Mouse (Mus musculus) heart, embryonic 10.5 days (tissue): Measurements from ENCODE around the gene Ppp1r9b. TPM values are rescaled to one million over a fixed set of nuclear protein-coding genes. Genes with fewer than 3 reads are reported as not detected.
"Not testable (repeated sequence)": the region's sequence is repeated elsewhere in the genome, so short reads cannot be mapped to it uniquely, and the experiment has no call there.

Experiments used
- DNase-seq: peaks from one replicate; pipeline ENCODE4 v3.0.0-alpha.2; 2017; ENCODE audit warnings: low spot score
- H3K27ac ChIP-seq: fragments of 300-500 bp; sonication (generic); 2 replicates; pipeline ENCODE4 v1.5.1; 2016; ENCODE audit warnings: mild to moderate bottlenecking
- H3K27me3 ChIP-seq: fragments of 300-500 bp; sonication (generic); 2 replicates; pipeline ENCODE4 v1.6.1; 2016; ENCODE audit warnings: mild to moderate bottlenecking; ENCODE audit not compliant: poor library complexity, insufficient read depth, severe bottlenecking
- H3K36me3 ChIP-seq: fragments of 300-500 bp; sonication (generic); 2 replicates; pipeline ENCODE4 v1.6.1; 2016; ENCODE audit warnings: mild to moderate bottlenecking, moderate library complexity
- H3K4me1 ChIP-seq: fragments of 300-500 bp; sonication (generic); 2 replicates; pipeline ENCODE4 v1.6.1; 2016; ENCODE audit warnings: mild to moderate bottlenecking
- H3K4me3 ChIP-seq: fragments of 300-500 bp; sonication (generic); 2 replicates; pipeline ENCODE4 v1.5.1; 2016; ENCODE audit warnings: mild to moderate bottlenecking, moderate library complexity
- H3K9me3 ChIP-seq: fragments of 300-500 bp; sonication (generic); 2 replicates; pipeline ENCODE4 v1.6.1; 2016; ENCODE audit warnings: mild to moderate bottlenecking, moderate library complexity
- WGBS: fragments of 180-500 bp; shearing (Covaris S2); methylation state at CpG from one replicate; pipeline ENCODE4 v1.1.7; 2016; 5-methylcytosine and 5-hydroxymethylcytosine counted together
- polyA plus RNA-seq: library from polyadenylated mRNA; unstranded; fragments of >200 nt; fragmentation: Nextera tagmentation; extraction: Ambion mirVana; gene quantifications from 2 replicates; pipeline ENCODE4 v1.2.1, GENCODE M21; 2016

Ppp1r9b gene
- polyA plus RNA-seq, 1 experiment from 2014 or later, result 12.5 TPM

DNA sequence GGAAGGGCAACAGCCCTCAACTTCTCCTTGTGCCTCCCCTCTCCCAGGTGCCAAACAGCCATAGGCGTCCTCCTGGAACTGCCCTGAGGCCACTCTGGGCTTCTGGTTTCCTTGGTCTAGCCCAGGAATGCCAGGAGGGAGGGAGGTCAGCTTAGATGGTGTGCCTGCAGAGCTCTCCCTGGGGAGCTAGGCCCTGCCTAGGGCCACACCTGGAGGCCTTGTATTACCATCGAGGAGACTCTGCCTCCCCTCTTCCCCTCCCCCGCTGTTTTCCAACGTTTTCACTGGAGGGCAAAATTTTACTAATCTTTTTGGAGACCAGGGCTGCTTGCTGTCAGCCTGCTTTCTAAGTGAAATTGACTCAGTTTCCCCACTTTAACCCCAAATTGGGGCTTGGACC, 15.2 kb downstream of the Ppp1r9b start:
- Histone ChIP-seq H3K36me3 (peaks cover 47% of the 10 kb centered on the region), H3K4me1 (peaks cover 85% of the 10 kb centered on the region), H3K4me3 (peak overlapping the region; percentile 57), H3K9me3 (no peaks in the 10 kb centered on the region), H3K27ac (peak overlapping the region; percentile 85), H3K27me3 (no peaks in the 10 kb centered on the region)
- WGBS, result 44% methylated on average over 4 of the region's 4 CpGs
- DNase-seq, result no peak

DNA sequence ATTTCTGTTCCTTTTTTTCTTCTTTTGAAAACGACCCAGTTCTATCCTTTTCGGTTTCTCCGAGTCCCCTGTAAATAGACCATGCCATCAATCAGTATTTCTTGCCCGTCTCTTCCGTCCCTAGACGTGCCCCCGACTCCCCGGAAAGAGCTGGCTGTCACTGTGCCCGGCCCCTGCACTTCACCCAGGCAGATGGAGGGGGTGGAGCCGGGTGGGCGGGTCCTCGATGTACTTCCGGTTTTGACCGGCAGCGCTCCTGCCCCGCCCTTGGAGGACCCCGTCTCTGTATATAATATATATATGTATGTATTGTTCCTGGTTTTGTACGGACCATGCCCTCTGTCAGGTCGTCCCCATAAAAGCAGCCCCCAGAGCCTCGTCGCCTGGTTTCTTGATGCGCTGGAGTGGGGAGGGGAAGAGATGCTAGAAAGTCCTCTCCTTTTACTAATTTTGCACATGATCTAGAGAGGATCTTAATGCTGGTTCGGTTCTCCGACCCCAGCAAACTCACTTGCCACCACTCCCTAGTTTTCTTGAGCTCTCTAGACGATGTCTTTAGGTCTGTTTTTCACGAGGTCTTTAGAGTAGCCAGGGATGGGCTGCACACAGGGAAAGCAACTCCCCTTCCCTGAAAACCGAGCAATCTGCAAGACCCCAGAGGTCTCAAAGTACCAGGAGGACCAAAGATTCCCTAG, 15.8 kb downstream of the Ppp1r9b start:
- Histone ChIP-seq H3K27me3 (no peaks in the 10 kb centered on the region), H3K4me3 (peak overlapping the region; percentile 57), H3K9me3 (no peaks in the 10 kb centered on the region), H3K4me1 (peaks cover 86% of the 10 kb centered on the region), H3K36me3 (peaks cover 42% of the 10 kb centered on the region), H3K27ac (peak overlapping the region; percentile 85)
- 2% methylated on average over 27 of the region's 27 CpGs for WGBS
- peak; percentile 93 for DNase-seq

DNA sequence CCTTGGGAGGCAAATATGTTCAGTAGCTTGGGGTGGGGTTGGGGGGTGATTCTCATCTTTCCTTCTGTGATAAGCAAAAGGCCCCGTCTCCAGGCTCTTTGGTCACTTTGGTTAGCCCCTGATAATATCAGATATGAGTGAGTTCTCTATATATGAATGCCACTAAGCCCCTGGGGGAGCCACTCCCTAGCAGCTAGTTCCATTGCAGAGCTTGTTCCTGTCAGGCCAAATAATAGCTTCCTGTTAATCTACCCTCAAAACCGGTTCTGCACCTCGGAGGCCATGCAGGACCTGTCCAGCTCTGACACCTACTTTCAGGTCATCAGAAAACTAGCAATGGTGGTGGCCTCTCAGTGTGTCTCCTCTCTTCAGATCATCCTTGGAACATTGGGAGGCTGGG, 16.6 kb downstream of the Ppp1r9b start:
- DNase-seq, result no peak
- Histone ChIP-seq H3K27ac (peak overlapping the region; percentile 85; the same call in 1 of the 2 replicates), H3K4me3 (no peak overlapping the region), H3K4me1 (peaks cover 90% of the 10 kb centered on the region), H3K36me3 (peaks cover 34% of the 10 kb centered on the region), H3K27me3 (no peaks in the 10 kb centered on the region), H3K9me3 (no peaks in the 10 kb centered on the region)
- 59% methylated on average over 3 of the region's 3 CpGs for WGBS

DNA sequence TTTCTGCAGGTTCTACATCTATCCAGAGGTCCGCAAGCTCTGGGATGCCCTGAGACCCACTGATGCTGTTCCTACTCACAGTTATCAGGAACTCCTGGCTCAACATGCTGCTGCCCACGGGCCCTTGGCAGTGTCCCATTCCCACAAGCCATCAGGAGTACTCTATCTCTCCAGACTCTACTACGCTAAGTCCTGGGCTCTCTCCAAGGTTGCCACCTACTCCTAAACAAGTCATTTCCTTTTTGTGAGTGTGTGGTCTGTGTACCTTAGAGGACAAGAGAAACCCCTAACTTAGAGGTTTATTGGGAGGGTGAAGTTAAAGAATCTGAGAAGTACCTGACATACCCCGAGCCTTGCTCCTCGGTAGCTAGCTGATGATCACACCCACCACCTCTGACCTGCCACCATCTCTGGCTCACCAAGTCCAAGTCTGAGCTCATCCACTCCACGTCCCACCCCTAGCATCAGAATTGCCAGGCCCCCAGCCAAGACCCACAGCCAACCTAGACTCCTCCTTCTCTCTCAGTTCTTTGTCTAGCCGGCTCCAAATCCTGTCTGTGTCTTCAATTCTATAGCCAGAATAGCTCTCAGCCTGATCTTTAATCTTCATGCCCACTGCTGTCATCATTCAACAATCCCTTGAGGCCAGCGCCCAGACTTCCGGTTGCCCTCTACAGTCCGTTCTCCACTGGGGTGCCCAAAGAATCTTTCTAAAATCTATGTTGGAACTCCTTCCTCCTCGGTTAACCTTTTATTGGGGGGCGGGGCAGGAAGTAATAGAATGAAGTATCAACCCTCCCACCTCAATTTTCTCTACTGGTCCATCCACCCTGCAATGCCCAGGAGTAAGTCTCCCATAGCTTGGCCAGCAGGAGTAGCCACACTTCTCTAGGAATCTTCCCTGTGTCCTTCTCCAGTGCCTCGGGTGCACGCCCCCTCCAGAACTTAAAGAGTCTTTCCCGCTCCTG, 18.1 kb downstream of the Ppp1r9b start:
- Histone ChIP-seq H3K4me3 (peak overlapping the region; percentile 80), H3K27me3 (no peaks in the 10 kb centered on the region), H3K9me3 (no peaks in the 10 kb centered on the region), H3K36me3 (peaks cover 20% of the 10 kb centered on the region), H3K27ac (peak overlapping the region; percentile 94), H3K4me1 (peaks cover 83% of the 10 kb centered on the region)
- WGBS, result 35% methylated on average over 15 of the region's 15 CpGs
- no peak for DNase-seq

DNA sequence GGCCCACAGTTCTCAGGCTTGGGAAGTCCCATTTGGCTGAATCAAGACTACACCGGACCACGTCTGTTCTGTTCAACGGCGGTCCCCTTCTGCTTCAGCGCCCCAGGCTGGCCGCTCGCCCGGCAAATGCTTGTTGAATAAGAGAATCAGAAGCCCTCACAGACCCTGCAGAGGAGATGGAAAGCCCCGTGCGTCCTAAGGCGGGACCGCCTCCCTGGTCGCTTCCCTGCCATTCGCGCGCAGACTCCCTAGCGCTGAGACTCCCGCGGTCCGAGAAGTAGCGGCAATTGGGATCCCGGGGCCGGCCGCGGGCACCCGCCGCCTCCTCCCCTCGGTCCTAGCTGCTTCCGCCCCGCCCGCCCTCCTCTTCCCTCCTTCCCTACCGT, 18.8 kb downstream of the Ppp1r9b start, which contains the start of gene Samd14:
Gene Samd14, plus strand, starts transcription at position 251 of the 386 bp plus-strand sequence.
- Histone ChIP-seq H3K4me3 (peak within 1 kb of the TSS; percentile 80), H3K4me1 (peaks cover 76% of the 10 kb centered on the region), H3K27me3 (no peaks in the 10 kb centered on the region), H3K27ac (peak within 1 kb of the TSS; percentile 94), H3K9me3 (no peaks in the 10 kb centered on the region), H3K36me3 (peaks cover 19% of the 10 kb centered on the region)
- under 1% methylated on average over 32 of the region's 32 CpGs for WGBS
- DNase-seq, result peak; percentile 91

DNA sequence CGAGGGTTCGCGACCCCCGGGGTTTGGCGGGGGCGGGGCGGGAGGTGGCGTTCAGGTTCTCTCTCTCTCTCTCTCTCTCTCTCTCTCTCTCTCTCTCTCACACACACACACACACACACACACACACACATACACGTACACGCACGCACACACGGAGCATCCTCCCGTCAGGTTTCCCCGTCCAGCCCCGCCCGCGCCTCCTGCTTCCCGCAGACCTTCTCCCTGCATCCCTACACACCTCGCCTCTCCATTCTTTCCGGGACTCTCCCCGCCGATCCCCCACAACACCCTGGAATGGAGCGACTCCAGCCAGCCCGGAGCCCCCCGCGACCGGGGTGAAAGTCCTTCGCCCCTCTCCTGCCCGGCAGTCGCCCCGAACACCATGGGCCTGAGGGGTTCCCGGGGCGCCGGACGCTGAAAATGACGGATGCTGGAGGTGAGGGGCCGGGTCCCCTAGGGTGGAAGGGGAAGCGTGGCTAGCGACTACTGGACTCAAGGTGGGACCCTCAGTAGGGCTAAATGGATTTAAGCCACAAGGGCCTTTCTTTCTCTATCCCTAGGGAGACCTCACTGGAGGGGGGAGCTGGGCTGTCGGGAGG, 19.4 kb downstream of the Ppp1r9b start:
- no peaks in the 10 kb centered on the region for H3K27me3 ChIP-seq

DNA sequence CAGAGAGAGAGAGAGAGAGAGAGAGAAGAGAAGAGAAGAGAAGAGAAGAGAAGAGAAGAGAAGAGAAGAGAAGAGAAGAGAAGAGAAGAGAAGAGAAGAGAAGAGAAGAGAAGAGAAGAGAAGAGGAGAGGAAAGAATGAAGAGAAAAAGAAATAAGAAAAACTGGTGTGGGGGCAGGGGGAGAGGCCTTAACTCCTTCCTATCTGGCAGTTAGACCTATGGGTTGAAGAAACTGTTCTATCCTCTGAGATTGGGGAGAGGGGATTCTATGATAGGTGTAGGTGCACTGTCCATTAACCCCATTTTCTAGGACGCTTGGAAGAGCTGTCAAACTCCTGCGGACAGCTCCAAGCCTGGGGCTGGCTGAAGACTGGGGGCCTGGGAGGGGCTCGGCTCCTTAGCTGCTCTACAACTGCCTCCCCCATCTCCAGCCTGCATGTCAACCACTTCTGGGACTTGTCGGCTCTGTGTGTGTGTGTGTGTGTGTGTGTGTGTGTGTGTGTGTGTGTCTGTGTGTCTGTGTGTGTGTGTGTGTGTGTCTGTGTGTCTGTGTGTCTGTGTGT, 20.1 kb downstream of the Ppp1r9b start:
- not testable (repeated sequence) for H3K27me3 ChIP-seq, H3K9me3 ChIP-seq, DNase-seq
- WGBS, result 11% methylated on average over 3 of the region's 4 CpGs
- peaks cover 73% of the 10 kb centered on the region for H3K4me1 ChIP-seq
- peak overlapping the region; percentile 80 for H3K4me3 ChIP-seq
- peaks cover 14% of the 10 kb centered on the region for H3K36me3 ChIP-seq
- peak overlapping the region; percentile 94 for H3K27ac ChIP-seq

More for the DNA sequence above, 19.4 kb downstream of the Ppp1r9b start:
- DNase-seq, result no peak
- Histone ChIP-seq H3K27ac (peak overlapping the region; percentile 94), H3K36me3 (peaks cover 16% of the 10 kb centered on the region), H3K4me3 (peak overlapping the region; percentile 80), H3K4me1 (peaks cover 73% of the 10 kb centered on the region), H3K9me3 (no peaks in the 10 kb centered on the region)
- under 1% methylated on average over 37 of the region's 40 CpGs for WGBS

DNA sequence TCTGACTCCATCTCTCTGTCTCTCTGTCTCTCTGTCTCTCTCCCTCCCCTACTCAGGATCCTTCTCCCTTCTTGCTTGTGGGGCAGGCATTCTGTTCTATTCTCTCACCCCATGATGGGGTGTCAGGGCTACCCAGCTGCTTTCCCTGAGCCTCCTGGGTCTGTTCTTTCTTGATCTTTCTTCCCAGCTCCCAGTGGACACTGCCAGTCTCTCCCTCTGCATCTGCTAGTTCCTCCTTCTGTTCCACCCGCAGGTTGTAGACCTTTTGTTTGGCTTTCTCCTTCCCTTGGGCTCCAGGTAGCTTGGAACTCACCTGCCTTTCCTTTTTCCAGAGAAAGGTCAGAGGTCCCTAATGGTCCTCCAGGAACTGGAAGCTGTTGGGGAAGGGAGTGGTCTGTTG, 20.6 kb downstream of the Ppp1r9b start:
- H3K36me3 ChIP-seq, result peaks cover 13% of the 10 kb centered on the region; the same call in 1 of the 2 replicates
- peak overlapping the region; percentile 80 for H3K4me3 ChIP-seq
- no peaks in the 10 kb centered on the region for H3K27me3 ChIP-seq
- DNase-seq, result no peak
- 17% methylated on average over 1 of the region's 1 CpGs for WGBS
- H3K4me1 ChIP-seq, result peaks cover 73% of the 10 kb centered on the region
- peak overlapping the region; percentile 94 for H3K27ac ChIP-seq
- no peaks in the 10 kb centered on the region for H3K9me3 ChIP-seq

DNA sequence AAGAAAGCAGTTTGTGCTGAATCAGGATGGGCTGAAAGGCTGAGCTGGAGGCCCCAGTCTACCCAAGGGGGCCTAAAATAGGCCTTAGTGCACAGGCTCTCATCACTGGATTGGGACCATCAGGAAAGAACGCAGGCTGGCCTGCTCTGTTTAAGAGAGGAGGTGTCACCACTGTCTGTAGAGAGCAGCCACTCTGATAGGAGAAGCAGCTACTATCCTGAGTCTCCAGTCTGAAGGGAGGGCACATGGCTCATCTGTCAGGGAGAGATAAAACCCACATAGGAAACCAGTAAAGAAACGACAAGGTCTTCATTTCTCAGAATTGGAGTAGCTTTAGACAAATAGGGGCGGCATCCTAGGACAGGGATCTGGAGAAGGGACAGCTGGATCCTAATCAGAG, 21.2 kb downstream of the Ppp1r9b start:
- Histone ChIP-seq H3K4me1 (peaks cover 67% of the 10 kb centered on the region), H3K4me3 (peak overlapping the region; percentile 80), H3K27me3 (no peaks in the 10 kb centered on the region), H3K9me3 (no peaks in the 10 kb centered on the region), H3K36me3 (peaks cover 19% of the 10 kb centered on the region; the same call in 1 of the 2 replicates), H3K27ac (peak overlapping the region; percentile 94)
- peak; percentile 93 for DNase-seq
- WGBS, result 35% methylated on average over 3 of the region's 3 CpGs

DNA sequence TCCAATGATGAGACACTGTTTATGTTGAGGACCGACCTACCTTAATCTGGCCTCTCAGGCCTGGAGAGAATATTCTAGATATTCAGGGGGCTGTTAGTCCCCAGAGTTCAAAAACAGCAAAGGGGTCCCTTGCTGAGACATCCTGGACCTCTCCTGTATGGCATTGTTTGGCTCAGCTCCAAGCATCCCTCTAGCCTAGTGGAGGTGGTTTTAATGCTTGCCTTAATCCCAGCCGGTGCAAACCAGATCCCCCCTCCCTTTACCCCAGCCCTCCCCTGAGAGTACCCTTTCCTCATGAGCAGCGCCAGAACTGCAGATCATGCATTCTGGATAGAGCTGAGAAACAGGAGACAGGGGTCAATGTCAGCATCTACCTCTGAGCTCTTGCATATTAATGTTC, 21.7 kb downstream of the Ppp1r9b start:
- H3K4me1 ChIP-seq, result peaks cover 67% of the 10 kb centered on the region
- no peaks in the 10 kb centered on the region for H3K9me3 ChIP-seq
- DNase-seq, result no peak
- 44% methylated on average over 3 of the region's 3 CpGs for WGBS
- peak overlapping the region; percentile 69 for H3K27ac ChIP-seq
- no peak overlapping the region for H3K4me3 ChIP-seq
- peaks cover 23% of the 10 kb centered on the region; the same call in 1 of the 2 replicates for H3K36me3 ChIP-seq
- no peaks in the 10 kb centered on the region for H3K27me3 ChIP-seq

DNA sequence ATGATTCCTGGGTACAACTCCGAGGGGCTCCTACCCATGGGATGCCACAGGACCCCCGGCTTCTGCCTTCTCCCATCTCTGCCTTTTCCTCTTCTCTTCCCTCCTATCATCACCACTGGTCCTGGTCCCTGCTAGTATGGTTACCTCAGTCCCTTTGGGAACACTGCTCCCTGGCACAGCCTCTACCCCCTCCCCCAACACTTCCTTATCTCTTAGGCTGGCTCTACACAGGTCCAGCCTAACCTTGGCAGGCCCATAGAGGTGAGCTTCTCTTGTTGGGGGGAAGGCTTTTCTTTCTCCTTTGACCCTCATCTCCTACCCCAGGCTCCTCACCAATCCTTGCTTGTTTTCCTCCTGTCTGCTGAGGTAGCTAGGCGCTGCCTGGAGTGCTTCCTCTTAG, 24.6 kb downstream of the Ppp1r9b start:
- DNase-seq, result no peak
- peaks cover 51% of the 10 kb centered on the region for H3K36me3 ChIP-seq
- 50% methylated on average over 3 of the region's 3 CpGs for WGBS
- peak overlapping the region; percentile 29; the same call in 1 of the 2 replicates for H3K4me3 ChIP-seq
- peaks cover 26% of the 10 kb centered on the region for H3K27me3 ChIP-seq
- H3K4me1 ChIP-seq, result peaks cover 51% of the 10 kb centered on the region
- no peaks in the 10 kb centered on the region for H3K9me3 ChIP-seq
- peak overlapping the region; percentile 81 for H3K27ac ChIP-seq

DNA sequence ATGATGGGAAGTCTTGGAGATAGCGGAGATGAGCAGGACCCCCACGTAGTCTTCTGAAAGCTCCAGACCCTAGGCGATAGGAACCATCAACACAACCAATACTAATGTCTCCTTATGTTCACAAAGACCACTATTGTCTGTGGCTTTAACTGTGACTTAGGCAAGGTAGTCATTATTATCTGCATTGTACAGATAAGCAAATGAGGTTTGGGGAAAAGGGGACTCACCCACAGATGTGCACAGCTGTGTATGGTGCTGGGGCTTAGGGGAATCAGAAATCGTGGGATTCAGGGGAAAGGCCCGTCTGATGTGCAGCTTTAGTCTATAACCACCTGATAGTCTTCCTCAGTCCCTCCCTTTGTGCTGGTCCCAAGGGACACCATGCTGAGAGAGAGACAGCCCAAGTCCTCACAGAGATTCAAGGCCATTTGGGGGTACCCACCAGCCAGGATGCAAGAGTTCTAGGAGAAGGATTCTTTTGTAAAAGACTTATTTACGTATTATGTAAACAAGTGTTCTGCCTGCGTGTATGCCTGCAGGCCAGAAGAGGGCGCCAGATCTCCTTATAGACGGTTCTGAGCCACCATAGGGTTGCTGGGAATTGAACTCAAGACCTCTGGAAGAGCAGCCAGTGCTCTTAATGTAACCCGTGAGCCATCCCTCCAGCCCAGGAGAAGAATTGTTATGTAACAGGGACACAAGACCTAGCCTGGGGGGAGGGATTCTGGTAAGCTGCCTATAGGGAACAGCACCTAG, 31.6 kb downstream of the Ppp1r9b start:
- Histone ChIP-seq H3K27ac (no peak overlapping the region), H3K36me3 (peaks cover 89% of the 10 kb centered on the region), H3K4me1 (peaks cover 24% of the 10 kb centered on the region), H3K4me3 (no peak overlapping the region), H3K27me3 (peaks cover 52% of the 10 kb centered on the region), H3K9me3 (no peaks in the 10 kb centered on the region)
- WGBS, result 73% methylated on average over 10 of the region's 10 CpGs
- no peak for DNase-seq
